Mouse (Mus musculus) midbrain, embryonic 11.5 days (tissue): ENCODE results near the gene Pax7. TPM values are rescaled to one million over a fixed set of nuclear protein-coding genes. Genes with fewer than 3 reads are reported as not detected.

Source experiments
- ATAC-seq: fragments of 200-750 bp; cut with Nextera tagmentation; 2 replicates; pipeline ENCODE4 v1.8.0; 2017; ENCODE audit warnings: moderate TSS enrichment, moderate library complexity; ENCODE audit not compliant: low FRiP score
- DNase-seq: peaks from one replicate; pipeline ENCODE4 v3.0.0; 2015; ENCODE audit warnings: low spot score; ENCODE audit errors: missing footprints
- H3K27ac ChIP-seq: fragments of 300-500 bp; sonication (generic); 2 replicates; pipeline ENCODE4 v1.5.1; 2014; ENCODE audit warnings: low read depth, low read length
- H3K27me3 ChIP-seq: fragments of 300-500 bp; sonication (generic); 2 replicates; pipeline ENCODE4 v1.6.1; 2014; ENCODE audit warnings: mild to moderate bottlenecking, low read length, moderate library complexity, mixed read lengths; ENCODE audit not compliant: control insufficient read depth, insufficient read depth
- H3K36me3 ChIP-seq: fragments of 300-500 bp; sonication (generic); 2 replicates; pipeline ENCODE4 v1.6.1; 2014; ENCODE audit warnings: mild to moderate bottlenecking, low read length, moderate library complexity, mixed read lengths; ENCODE audit not compliant: control insufficient read depth, insufficient read depth
- H3K4me1 ChIP-seq: fragments of 300-500 bp; sonication (generic); 2 replicates; pipeline ENCODE4 v1.6.1; 2014; ENCODE audit warnings: low read length; ENCODE audit not compliant: control insufficient read depth, insufficient read depth
- H3K4me2 ChIP-seq: fragments of 300-500 bp; sonication (generic); 2 replicates; pipeline ENCODE4 v1.6.1; 2014; ENCODE audit warnings: mild to moderate bottlenecking, moderate library complexity
- H3K4me3 ChIP-seq: fragments of 300-500 bp; sonication (generic); 2 replicates; pipeline ENCODE4 v1.5.1; 2014; ENCODE audit warnings: low read depth, low read length
- H3K9ac ChIP-seq: fragments of 300-500 bp; sonication (generic); 2 replicates; pipeline ENCODE4 v1.6.1; 2014; ENCODE audit warnings: low read length
- H3K9me3 ChIP-seq: fragments of 300-500 bp; sonication (generic); 2 replicates; pipeline ENCODE4 v1.6.1; 2016; ENCODE audit warnings: low read length; ENCODE audit not compliant: control insufficient read depth
- WGBS: fragments of 180-500 bp; shearing (Covaris S2); extraction: QIAGEN DNeasy Blood & Tissue Kit; methylation state at CpG from one replicate; pipeline ENCODE4 v1.1.7; 2014; 5-methylcytosine and 5-hydroxymethylcytosine counted together
- polyA plus RNA-seq: library from polyadenylated mRNA; unstranded; fragments of >200 nt; fragmentation: Nextera tagmentation; extraction: Ambion mirVana; gene quantifications from 2 replicates; pipeline ENCODE4 v1.2.1, GENCODE M21; 2014

Pax7 gene
- polyA plus RNA-seq, 1 experiment from 2014 or later, result 3.1 TPM

GRCm38 (mm10) chr4:139833817-139834401 is 581 bp upstream of the Pax7 start:
- DNase-seq, result peak; percentile 94
- peaks cover 70% of the 10 kb centered on the region for H3K4me1 ChIP-seq
- ATAC-seq, result 0 out of 2 replicates have a peak, but pooled peaks have one; percentile 14

DNA sequence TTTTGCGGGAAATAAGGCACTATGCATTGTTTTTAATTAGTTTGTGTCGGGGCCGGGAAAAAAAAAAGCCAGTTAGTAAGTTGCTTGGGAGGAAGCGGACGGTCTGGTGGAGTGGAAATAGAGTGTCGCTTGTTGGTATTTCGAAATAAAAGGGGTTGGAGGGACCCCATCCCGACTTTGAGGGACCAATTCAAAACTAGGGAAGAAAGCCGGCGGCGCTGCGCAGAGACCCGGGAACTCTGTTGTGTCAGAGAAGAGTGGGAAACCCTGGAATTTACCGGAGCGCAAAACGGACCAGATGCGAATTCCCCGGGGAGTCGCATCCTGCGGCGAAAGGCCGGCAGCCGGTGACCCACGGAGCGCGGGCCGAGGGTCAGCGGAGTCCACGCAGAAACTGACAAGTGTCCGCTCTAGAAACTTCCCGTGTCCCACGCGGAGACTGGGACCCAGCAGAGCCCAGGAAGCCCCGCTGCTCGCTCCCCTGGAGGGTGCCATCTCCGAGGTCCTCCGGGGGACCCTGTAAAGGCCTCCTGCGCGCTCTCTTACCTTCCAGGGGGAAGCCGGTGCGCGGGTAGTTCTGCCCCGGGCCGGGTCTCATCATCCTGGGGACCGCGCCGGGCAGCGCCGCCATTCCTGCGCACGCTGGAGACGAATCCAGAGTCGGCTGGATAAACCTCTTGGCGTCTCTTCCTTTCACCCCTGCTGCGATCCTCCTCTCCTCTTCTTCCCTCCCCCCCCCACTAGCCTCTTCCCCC is 870 bp downstream of the Pax7 start:
- ATAC-seq, result no peak

More at GRCm38 (mm10) chr4:139833817-139834401, 581 bp upstream of the Pax7 start:
- Histone ChIP-seq H3K4me3 (peak overlapping the region; percentile 62), H3K27ac (peak overlapping the region; percentile 40; the same call in 1 of the 2 replicates), H3K4me2 (peak overlapping the region; percentile 57), H3K9me3 (no peaks in the 10 kb centered on the region), H3K36me3 (no peaks in the 10 kb centered on the region), H3K9ac (peak overlapping the region; percentile 72), H3K27me3 (peaks cover 56% of the 10 kb centered on the region)
- 2% methylated on average over 17 of the region's 17 CpGs for WGBS

DNA sequence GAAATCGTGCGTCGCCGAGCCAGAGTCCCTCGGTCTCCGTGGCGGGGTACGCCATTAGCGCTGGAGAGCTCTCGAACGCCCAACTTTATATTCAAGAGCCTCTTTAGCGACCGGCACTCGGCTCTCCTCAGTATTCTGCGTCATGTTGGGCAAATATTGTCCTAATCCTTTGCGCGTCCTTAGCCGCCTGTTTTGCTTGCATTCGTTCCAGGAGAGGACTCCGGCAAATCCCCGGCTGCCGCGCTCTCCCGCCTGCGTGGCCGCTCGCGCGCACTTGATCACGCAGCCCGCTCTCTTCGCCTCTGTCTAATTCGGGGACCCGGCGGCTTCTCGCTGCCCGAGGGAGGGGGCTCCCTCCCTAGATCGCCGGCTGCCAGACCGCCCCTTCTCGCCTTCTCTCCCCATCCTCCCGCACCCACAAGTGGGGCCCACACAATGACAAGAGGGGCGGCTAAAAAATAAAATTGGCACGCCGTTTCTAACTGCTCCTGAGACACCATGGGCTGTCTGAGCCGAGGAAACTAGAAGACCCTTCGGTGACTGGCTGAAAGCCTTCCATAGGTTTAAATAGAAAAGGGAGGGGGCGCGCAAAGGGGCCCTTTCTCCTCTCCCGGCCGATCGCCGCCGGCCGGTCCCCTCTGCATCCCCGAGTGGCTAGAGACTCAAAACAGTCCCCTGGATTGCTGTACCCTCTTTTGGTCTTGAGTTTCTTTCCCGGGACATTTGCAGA is 1.7 kb downstream of the Pax7 start:
- Histone ChIP-seq H3K27ac (no peak overlapping the region), H3K9ac (peak overlapping the region; percentile 72), H3K9me3 (no peaks in the 10 kb centered on the region), H3K4me3 (peak overlapping the region; percentile 62), H3K36me3 (no peaks in the 10 kb centered on the region), H3K4me1 (peaks cover 75% of the 10 kb centered on the region), H3K27me3 (peaks cover 67% of the 10 kb centered on the region), H3K4me2 (peak overlapping the region; percentile 57)
- under 1% methylated on average over 57 of the region's 57 CpGs for WGBS
- DNase-seq (peak; percentile 98), ATAC-seq (no peak)

More for the DNA sequence above, 870 bp downstream of the Pax7 start:
- H3K36me3 ChIP-seq, result no peaks in the 10 kb centered on the region
- peaks cover 77% of the 10 kb centered on the region for H3K4me1 ChIP-seq
- H3K27me3 ChIP-seq, result peaks cover 61% of the 10 kb centered on the region
- H3K9ac ChIP-seq, result peak overlapping the region; percentile 72
- peak overlapping the region; percentile 62 for H3K4me3 ChIP-seq
- H3K27ac ChIP-seq, result peak overlapping the region; percentile 90
- under 1% methylated on average over 54 of the region's 55 CpGs for WGBS
- H3K4me2 ChIP-seq, result peak overlapping the region; percentile 57
- no peaks in the 10 kb centered on the region for H3K9me3 ChIP-seq
- DNase-seq, result peak; percentile 96

GRCm38 (mm10) chr4:139830581-139831387 is 2.5 kb downstream of the Pax7 start:
- no peaks in the 10 kb centered on the region for H3K36me3 ChIP-seq
- H3K27ac ChIP-seq, result no peak overlapping the region
- DNase-seq (peak; percentile 96), ATAC-seq (no peak)
- peak overlapping the region; percentile 72 for H3K9ac ChIP-seq
- peaks cover 72% of the 10 kb centered on the region for H3K4me1 ChIP-seq
- no peaks in the 10 kb centered on the region for H3K9me3 ChIP-seq
- H3K27me3 ChIP-seq, result peaks cover 73% of the 10 kb centered on the region
- peak overlapping the region; percentile 62 for H3K4me3 ChIP-seq
- 1% methylated on average over 24 of the region's 24 CpGs for WGBS
- H3K4me2 ChIP-seq, result peak overlapping the region; percentile 57

GRCm38 (mm10) chr4:139830053-139830452 is 3.3 kb downstream of the Pax7 start:
- Histone ChIP-seq H3K27me3 (peaks cover 73% of the 10 kb centered on the region), H3K36me3 (no peaks in the 10 kb centered on the region), H3K4me2 (peak overlapping the region; percentile 57), H3K9ac (peak overlapping the region; percentile 72), H3K4me3 (peak overlapping the region; percentile 62), H3K9me3 (no peaks in the 10 kb centered on the region), H3K27ac (no peak overlapping the region), H3K4me1 (peaks cover 71% of the 10 kb centered on the region)
- DNase-seq (peak; percentile 94), ATAC-seq (no peak)
- WGBS, result 9% methylated on average over 14 of the region's 14 CpGs

DNA sequence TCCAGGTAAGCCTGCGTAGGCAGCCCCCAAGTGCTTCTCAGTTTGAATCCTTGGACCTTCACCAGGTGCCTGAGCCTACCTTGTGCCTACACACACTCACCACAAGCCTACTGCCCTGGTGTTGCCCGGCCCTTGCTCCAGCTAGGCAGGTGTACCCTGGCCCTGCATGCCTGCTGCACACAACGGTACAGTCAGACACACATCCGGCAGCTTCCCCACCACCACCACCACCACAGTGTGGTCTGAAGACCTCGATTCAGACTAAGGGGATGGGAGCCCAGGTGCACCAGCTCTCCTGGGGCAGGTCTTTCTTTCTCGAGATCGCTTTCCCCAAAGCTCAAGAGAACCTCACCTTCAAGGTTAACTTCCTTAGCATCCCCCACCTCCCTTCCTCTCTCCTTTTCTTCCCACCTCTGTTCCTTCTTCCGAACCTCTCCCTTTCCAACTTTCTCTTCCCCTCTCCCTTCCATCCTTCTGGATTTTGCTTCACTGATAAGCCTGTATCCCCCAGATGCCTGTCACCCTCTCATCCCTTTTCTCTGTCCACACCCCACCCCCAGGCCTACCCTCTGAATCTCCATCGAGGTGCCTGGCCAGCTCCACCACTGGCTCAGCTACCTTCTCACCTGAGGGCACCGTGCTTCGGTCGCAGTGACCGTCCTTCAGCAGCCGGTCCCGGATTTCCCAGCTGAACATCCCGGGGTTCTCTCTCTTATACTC is 4.3 kb downstream of the Pax7 start:
- H3K27me3 ChIP-seq, result peaks cover 76% of the 10 kb centered on the region
- peaks cover 72% of the 10 kb centered on the region for H3K4me1 ChIP-seq
- H3K4me3 ChIP-seq, result peak overlapping the region; percentile 62; the same call in 1 of the 2 replicates
- H3K9ac ChIP-seq, result no peak overlapping the region; the same call in 1 of the 2 replicates
- ATAC-seq (no peak), DNase-seq (peak; percentile 93)
- H3K9me3 ChIP-seq, result no peaks in the 10 kb centered on the region
- H3K36me3 ChIP-seq, result no peaks in the 10 kb centered on the region
- 17% methylated on average over 16 of the region's 16 CpGs for WGBS
- H3K4me2 ChIP-seq, result peak overlapping the region; percentile 57
- H3K27ac ChIP-seq, result no peak overlapping the region

- Histone ChIP-seq H3K9ac (peak overlapping the region; percentile 32), H3K4me2 (peak overlapping the region; percentile 57), H3K9me3 (no peaks in the 10 kb centered on the region), H3K36me3 (no peaks in the 10 kb centered on the region), H3K27ac (no peak overlapping the region), H3K4me3 (0 out of 2 replicates have a peak overlapping the region, but pooled peaks have one; percentile 13), H3K4me1 (peaks cover 72% of the 10 kb centered on the region), H3K27me3 (peaks cover 79% of the 10 kb centered on the region)
- ATAC-seq (no peak), DNase-seq (no peak)
- WGBS, result 3% methylated on average over 34 of the region's 37 CpGs
Observed at GRCm38 (mm10) chr4:139828283-139828678, 5.0 kb downstream of the Pax7 start.
